Mouse (Mus musculus) midbrain, embryonic 10.5 days (tissue): ENCODE measurements around the gene Olfr554. TPM values are rescaled to one million over a fixed set of nuclear protein-coding genes. Genes with fewer than 3 reads are reported as not detected.
"Not testable (repeated sequence)": the region's sequence is repeated elsewhere in the genome, so short reads cannot be mapped to it uniquely, and the experiment has no call there.

ENCODE experiments used
- DNase-seq: peaks from one replicate; pipeline ENCODE4 v3.0.0-alpha.2; 2017; ENCODE audit warnings: low spot score
- H3K27ac ChIP-seq: fragments of 300-500 bp; sonication (generic); replicated peaks from 2 replicates; pipeline ENCODE4 v1.5.1; 2016; ENCODE audit warnings: mild to moderate bottlenecking
- H3K27me3 ChIP-seq: fragments of 300-500 bp; sonication (generic); 2 replicates; pipeline ENCODE4 v1.6.1; 2016; ENCODE audit warnings: low read depth, mild to moderate bottlenecking; ENCODE audit not compliant: poor library complexity, severe bottlenecking
- H3K36me3 ChIP-seq: fragments of 300-500 bp; sonication (generic); 2 replicates; pipeline ENCODE4 v1.6.1; 2016; ENCODE audit warnings: mild to moderate bottlenecking, moderate library complexity
- H3K4me1 ChIP-seq: fragments of 300-500 bp; sonication (generic); 2 replicates; pipeline ENCODE4 v1.6.1; 2016
- H3K4me3 ChIP-seq: fragments of 300-500 bp; sonication (generic); 2 replicates; pipeline ENCODE4 v1.5.1; 2016; ENCODE audit warnings: mild to moderate bottlenecking, moderate library complexity
- H3K9me3 ChIP-seq: fragments of 300-500 bp; sonication (generic); replicated peaks from 2 replicates; pipeline ENCODE4 v1.6.1; 2016; ENCODE audit warnings: mild to moderate bottlenecking
- WGBS: fragments of 180-500 bp; shearing (Covaris S2); methylation state at CpG from one replicate; pipeline ENCODE4 v1.1.7; 2016; 5-methylcytosine and 5-hydroxymethylcytosine counted together
- polyA plus RNA-seq: library from polyadenylated mRNA; unstranded; fragments of >200 nt; fragmentation: Nextera tagmentation; extraction: Ambion mirVana; gene quantifications from 2 replicates; pipeline ENCODE4 v1.2.1, GENCODE M21; 2016

The Olfr554 gene
- not detected in 2 replicates for polyA plus RNA-seq

DNA sequence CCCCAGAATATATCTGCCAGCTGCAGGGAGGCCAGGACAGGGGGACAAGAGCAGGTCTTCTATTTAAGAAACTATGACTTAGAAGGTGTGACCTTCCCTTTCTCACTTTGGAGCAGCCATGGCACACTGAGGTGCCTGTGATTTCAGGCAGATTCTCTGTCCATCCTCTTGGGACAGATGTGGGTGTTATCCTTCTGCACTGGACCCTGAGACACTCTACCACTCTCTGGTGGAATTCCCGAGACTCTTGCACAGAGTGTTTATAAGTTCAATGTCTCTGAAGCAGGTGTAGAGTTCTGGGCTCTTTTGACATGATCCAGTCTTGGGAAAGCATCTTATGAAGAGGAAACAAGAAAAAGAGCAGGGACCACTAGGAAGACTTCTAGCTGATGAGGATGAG, at the start of gene Olfr554:
Gene Olfr554, plus strand, starts transcription at position 301 of the 400 bp plus-strand sequence.
- Histone ChIP-seq H3K4me3 (no peak within 1 kb of the TSS), H3K4me1 (no peaks in the 10 kb centered on the region), H3K36me3 (no peaks in the 10 kb centered on the region), H3K9me3 (no peaks in the 10 kb centered on the region), H3K27ac (no peak within 1 kb of the TSS), H3K27me3 (no peaks in the 10 kb centered on the region)
- 76% methylated on average over 1 of the region's 1 CpGs for WGBS
- DNase-seq = no peak

DNA sequence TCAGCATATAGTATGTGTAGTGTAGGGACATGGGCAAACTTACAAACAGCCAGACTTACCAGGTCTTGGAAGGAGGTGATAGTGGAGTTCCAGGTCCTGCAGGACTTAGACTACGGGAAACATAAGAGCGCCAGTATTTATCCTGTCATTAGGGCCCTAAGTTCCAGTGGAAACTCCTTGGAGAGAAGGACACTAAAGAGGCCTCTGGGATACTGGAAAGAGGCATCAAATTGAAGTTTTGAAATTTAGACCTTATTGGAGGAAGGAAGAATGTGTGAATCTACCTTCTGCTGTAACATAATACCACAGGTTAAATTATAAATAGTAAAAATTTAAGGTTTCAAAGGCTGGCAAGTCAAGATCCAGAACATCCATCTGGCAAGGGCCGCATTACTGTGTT, 46.4 kb upstream of the Olfr554 start, which contains the start of gene Olfr551:
Gene Olfr551, minus strand, starts transcription at position 101 of the 400 bp plus-strand sequence.
- Histone ChIP-seq H3K27ac (no peak within 1 kb of the TSS), H3K4me1 (no peaks in the 10 kb centered on the region), H3K27me3 (no peaks in the 10 kb centered on the region), H3K9me3 (no peaks in the 10 kb centered on the region), H3K4me3 (no peak within 1 kb of the TSS), H3K36me3 (no peaks in the 10 kb centered on the region)
- no peak for DNase-seq
- WGBS = 96% methylated on average over 3 of the region's 3 CpGs

DNA sequence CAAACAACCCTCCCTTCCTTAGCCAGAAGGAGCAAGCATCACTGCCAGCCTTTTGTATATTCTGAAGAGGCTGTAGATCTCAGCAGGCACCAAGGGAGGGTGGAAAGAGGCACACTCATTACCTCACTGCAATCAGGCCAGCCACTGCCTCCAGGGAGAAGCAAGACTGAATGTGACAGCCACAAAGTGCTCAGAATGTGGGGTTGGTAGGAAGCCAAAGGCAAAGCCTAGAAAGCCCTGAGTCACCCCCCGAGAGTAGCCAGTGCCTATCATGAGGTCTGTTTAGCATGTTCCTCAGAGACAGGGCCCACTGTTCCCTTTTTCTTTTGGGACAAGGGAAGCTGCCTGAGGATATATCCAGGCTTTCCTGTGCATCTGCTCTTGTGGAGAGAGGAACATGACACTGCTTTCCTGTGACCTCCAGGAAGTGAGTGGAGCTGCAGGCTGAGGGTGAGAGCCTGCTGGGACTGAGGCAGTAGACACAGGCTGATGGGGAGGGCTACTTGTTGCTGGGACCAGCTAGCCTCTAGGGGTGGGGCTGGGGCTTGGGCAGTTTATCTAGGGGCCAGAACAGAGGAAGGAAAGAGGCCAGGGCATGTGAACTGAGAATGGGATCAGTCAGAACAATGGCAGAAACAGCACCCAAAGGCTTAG, 40.7 kb upstream of the Olfr554 start, which contains the start of gene Olfr552:
Gene Olfr552, plus strand, starts transcription at position 393 of the 654 bp plus-strand sequence.
- Histone ChIP-seq H3K4me1 (no peaks in the 10 kb centered on the region), H3K27me3 (no peaks in the 10 kb centered on the region), H3K9me3 (no peaks in the 10 kb centered on the region), H3K4me3 (no peak within 1 kb of the TSS), H3K36me3 (no peaks in the 10 kb centered on the region), H3K27ac (no peak within 1 kb of the TSS)
- WGBS = 81% methylated on average over 1 of the region's 1 CpGs
- DNase-seq = no peak

DNA sequence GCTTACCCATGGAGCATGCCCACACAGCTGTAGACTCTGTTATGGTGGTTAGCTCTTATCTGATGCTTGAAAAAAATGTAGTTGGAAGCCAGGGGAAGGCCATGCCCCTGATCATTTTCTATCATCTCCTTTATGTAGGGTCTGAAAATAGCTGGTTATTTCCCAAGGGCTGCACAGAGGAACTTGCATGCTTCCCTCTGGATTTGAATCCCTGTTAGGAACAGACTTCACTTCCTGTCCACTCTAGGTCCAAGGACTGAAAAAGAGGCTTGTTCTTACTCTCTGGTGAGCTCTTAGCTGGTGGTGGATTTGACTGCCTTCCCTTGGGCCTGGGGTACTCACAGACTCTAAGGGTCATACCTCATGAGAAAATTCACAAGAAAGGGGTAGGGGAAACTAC, 20.1 kb upstream of the Olfr554 start, which contains the start of gene Olfr553:
Gene Olfr553, minus strand, starts transcription at position 101 of the 400 bp plus-strand sequence.
- DNase-seq = no peak
- H3K27ac ChIP-seq = no peak within 1 kb of the TSS
- no peaks in the 10 kb centered on the region for H3K27me3 ChIP-seq
- no peaks in the 10 kb centered on the region for H3K4me1 ChIP-seq
- no peaks in the 10 kb centered on the region for H3K36me3 ChIP-seq
- H3K9me3 ChIP-seq = no peaks in the 10 kb centered on the region
- H3K4me3 ChIP-seq = no peak within 1 kb of the TSS

GRCm38 (mm10) chr7:102619608-102620007, 18.6 kb upstream of the Olfr554 start:
- DNase-seq = no peak
- Histone ChIP-seq H3K9me3 (no peaks in the 10 kb centered on the region), H3K4me1 (no peaks in the 10 kb centered on the region), H3K4me3 (no peak overlapping the region), H3K36me3 (no peaks in the 10 kb centered on the region), H3K27me3 (no peaks in the 10 kb centered on the region), H3K27ac (no peak overlapping the region)
- WGBS = 84% methylated on average over 5 of the region's 5 CpGs

DNA sequence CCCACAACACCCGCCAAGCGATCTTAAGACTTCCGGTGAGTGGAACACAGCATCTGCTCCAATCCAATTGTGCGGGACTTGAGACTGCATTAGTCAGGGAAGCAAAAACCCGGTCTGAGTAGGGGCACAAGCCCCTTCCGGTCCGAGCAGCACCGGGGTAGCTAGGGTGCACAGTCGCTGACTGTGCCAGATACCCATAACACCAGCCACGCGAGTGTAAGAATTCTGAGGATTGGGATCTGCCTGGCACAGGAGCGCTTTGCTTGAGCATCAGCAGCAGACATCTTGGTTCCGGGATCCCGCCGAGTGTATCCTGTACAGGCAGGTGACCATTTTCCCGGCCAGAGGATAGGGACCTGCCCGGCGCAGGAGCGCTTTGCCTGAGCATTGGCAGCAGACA, 17.9 kb upstream of the Olfr554 start:
- DNase-seq, H3K27ac ChIP-seq, H3K4me3 ChIP-seq, H3K4me1 ChIP-seq, H3K27me3 ChIP-seq, H3K9me3 ChIP-seq, H3K36me3 ChIP-seq: not testable (repeated sequence)
- 88% methylated on average over 19 of the region's 19 CpGs for WGBS

- no peak for DNase-seq
Observed at GRCm38 (mm10) chr7:102636665-102637064, 1.6 kb upstream of the Olfr554 start.

DNA sequence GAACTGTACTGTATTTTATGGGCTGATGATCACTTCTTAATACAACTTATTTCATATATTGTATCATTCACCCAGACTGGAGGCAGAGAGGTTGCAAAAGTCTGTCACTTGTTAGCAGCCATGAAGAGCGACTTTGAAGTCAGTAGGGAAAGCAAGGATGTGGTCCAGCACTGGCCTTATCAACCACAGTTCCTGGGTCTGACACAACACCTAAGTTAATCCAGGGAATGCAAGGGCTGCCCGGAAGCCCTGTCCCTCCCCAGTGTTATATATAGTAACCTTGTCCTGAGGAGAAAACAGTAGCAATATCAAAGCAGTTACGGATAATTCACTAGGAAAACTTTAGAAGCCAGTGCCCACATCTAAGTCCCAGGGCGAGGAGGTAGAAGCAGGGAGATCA, 6.7 kb downstream of the Olfr554 start:
- H3K27me3 ChIP-seq, H3K27ac ChIP-seq, DNase-seq, H3K4me1 ChIP-seq, H3K9me3 ChIP-seq, H3K36me3 ChIP-seq, H3K4me3 ChIP-seq: not testable (repeated sequence)
- WGBS = 90% methylated on average over 4 of the region's 4 CpGs

More at GRCm38 (mm10) chr7:102636665-102637064, 1.6 kb upstream of the Olfr554 start:
- WGBS = 41% methylated on average over 3 of the region's 3 CpGs
- H3K27me3 ChIP-seq = no peaks in the 10 kb centered on the region
- H3K9me3 ChIP-seq = no peaks in the 10 kb centered on the region
- no peaks in the 10 kb centered on the region for H3K36me3 ChIP-seq
- no peak overlapping the region for H3K27ac ChIP-seq
- no peaks in the 10 kb centered on the region for H3K4me1 ChIP-seq
- H3K4me3 ChIP-seq = no peak overlapping the region

GRCm38 (mm10) chr7:102658523-102658922, 20.3 kb downstream of the Olfr554 start, which contains the start of gene Olfr555:
TSS of gene Olfr555 (plus strand) at chr7:102658823.
- Histone ChIP-seq H3K36me3 (no peaks in the 10 kb centered on the region), H3K4me3 (no peak within 1 kb of the TSS), H3K4me1 (no peaks in the 10 kb centered on the region), H3K27ac (no peak within 1 kb of the TSS), H3K27me3 (no peaks in the 10 kb centered on the region), H3K9me3 (no peaks in the 10 kb centered on the region)
- WGBS = 79% methylated on average over 1 of the region's 1 CpGs
- no peak for DNase-seq

GRCm38 (mm10) chr7:102664599-102664998, 26.4 kb downstream of the Olfr554 start, which contains the start of gene Olfr556:
TSS of gene Olfr556 (plus strand) at chr7:102664899.
- Histone ChIP-seq H3K27ac (no peak within 1 kb of the TSS), H3K4me1 (no peaks in the 10 kb centered on the region), H3K4me3 (no peak within 1 kb of the TSS), H3K27me3 (no peaks in the 10 kb centered on the region), H3K36me3 (no peaks in the 10 kb centered on the region), H3K9me3 (no peaks in the 10 kb centered on the region)
- DNase-seq = no peak
- WGBS = 58% methylated on average over 3 of the region's 3 CpGs

DNA sequence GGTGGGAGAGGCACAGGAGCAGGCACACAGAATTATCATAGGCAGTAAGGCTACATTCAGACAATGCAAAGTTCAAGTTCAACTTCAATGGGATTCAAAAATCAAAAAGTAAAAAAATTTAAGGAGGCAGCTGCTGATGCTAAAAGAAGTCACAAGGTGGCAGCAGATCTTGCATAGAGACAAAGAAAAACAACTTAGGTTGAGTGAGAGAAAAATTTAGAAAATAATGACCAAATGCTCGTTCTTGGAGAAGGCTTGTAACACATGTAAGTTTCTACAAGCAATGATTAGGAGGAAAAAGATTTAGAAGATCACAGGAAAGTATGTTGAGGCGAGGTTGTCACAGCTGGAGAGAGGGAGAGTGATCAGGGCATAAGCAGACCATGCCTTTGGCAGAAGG, 27.1 kb downstream of the Olfr554 start:
- H3K27ac ChIP-seq = no peak overlapping the region
- no peaks in the 10 kb centered on the region for H3K9me3 ChIP-seq
- H3K4me1 ChIP-seq = no peaks in the 10 kb centered on the region
- no peak overlapping the region for H3K4me3 ChIP-seq
- no peak for DNase-seq
- no peaks in the 10 kb centered on the region for H3K27me3 ChIP-seq
- H3K36me3 ChIP-seq = no peaks in the 10 kb centered on the region
- 55% methylated on average over 2 of the region's 2 CpGs for WGBS

GRCm38 (mm10) chr7:102676225-102676624, 38.0 kb downstream of the Olfr554 start:
- Histone ChIP-seq H3K4me1 (no peaks in the 10 kb centered on the region), H3K9me3 (no peaks in the 10 kb centered on the region), H3K27me3 (no peaks in the 10 kb centered on the region), H3K27ac (no peak overlapping the region), H3K36me3 (0 out of 2 replicates have a peak, but pooled peaks cover 2% of the 10 kb centered on the region), H3K4me3 (no peak overlapping the region)
- 85% methylated on average over 2 of the region's 2 CpGs for WGBS
- DNase-seq = no peak

DNA sequence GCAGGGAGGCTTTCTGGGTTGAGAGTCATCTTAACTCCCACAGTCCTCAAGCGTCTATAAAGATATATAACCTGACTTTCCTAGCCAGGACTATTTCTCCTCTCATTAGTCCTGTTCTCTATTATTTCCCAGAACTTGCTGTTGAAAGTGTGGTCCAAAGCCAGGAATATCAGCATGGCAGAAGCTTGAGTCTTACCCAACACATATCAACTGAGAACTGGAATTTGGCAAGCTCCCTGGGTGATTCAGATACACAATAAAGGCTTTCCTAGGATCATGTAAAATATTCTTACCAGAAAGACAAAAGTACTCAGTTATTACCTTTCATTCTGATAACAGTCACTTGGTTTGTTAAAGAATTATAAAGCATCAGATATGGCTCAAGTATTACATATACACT, 43.7 kb downstream of the Olfr554 start:
- H3K4me1 ChIP-seq = 0 out of 2 replicates have a peak, but pooled peaks cover 3% of the 10 kb centered on the region
- 0 out of 2 replicates have a peak, but pooled peaks cover 2% of the 10 kb centered on the region for H3K36me3 ChIP-seq
- H3K9me3 ChIP-seq = no peaks in the 10 kb centered on the region
- H3K4me3 ChIP-seq = no peak overlapping the region
- WGBS = 88% methylated on average over 1 of the region's 1 CpGs
- no peak for DNase-seq
- no peak overlapping the region for H3K27ac ChIP-seq
- no peaks in the 10 kb centered on the region for H3K27me3 ChIP-seq
